Mouse (Mus musculus): ENCODE data around the gene Gsg1l.

Gene Gsg1l

DNA sequence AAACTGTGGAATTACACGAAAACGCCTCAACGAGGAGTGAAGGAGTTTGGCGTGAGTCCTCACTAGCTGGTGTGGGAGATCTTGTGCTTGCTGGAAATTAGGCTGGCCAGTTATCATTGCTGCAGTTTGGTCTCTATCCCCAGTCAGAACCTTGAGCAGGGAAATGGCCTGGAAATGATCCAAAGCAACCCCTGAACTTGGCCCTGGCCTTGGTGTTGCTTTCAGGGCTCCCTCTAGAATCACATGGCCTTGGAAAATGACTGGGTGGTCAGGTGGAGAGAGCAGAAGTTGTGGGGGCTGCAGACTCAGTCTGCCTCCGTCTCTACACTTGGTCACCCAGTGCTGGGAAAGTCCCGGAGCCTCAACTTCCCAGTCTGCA is 210.0 kb downstream of the Gsg1l start:
- DNase-seq (ENCODE audit: extremely low spot score, low read depth, low spot score): no peak

DNA sequence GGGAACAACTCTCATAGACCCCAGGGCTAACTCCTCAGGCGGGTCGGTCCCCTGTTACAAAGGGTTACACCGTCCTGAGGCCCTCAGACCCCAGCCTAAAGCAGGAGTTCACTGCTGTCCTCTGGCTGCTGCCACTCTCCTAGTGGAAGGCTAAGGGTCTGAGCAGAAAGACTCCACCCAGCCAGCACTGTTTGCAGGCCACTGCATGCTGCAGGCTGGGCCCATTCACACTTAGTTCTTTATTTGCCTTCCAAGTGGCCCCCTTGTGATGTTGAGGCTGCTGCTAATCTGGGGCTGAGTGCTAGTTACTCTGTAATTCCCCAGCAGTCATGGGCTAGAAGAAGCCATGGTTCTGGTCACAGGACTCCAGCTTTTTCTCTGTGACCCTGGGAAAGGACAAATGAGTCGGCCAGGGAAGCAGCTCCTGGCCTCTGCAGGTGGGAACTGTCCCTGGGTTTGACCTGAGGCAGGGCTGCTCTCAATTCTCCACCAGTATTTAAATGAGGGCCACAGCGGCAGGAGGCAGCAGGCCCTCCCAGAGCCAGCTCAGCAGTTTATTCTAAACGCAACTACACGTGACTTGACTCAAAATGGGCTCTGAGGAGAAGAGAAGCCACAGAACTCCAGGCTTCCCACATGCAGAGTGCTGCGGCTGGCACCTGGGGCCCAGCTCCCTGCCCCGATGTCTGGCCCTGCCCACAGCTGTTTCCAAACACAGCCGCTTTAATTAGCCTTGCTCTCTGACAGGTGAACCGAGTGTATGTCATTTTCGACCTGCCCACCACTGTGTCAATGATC is 210.6 kb downstream of the Gsg1l start:
- DNase-seq (ENCODE audit: extremely low spot score, low read depth, low spot score): no peak

DNA sequence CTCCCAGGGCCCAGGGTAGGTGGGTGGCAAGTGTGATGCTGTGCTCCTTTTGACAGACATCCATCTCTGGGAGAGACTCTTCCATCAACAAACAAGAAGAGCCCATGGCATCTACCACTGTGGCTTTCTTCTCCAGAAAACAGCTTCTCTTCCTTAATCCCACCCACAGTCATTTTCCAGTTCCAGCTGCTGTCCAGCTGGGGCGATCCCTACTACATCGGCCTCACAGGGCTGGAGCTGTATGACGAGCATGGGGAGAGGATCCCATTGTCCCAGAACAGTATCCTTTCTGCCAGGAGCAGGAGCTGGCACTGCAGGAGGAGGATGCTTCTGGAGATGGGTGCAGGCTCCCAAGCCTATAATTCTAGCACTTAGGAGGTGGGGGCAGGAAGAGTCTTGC is 213.6 kb downstream of the Gsg1l start:
- no peak for DNase-seq (ENCODE audit: extremely low spot score, low read depth, low spot score)

DNA sequence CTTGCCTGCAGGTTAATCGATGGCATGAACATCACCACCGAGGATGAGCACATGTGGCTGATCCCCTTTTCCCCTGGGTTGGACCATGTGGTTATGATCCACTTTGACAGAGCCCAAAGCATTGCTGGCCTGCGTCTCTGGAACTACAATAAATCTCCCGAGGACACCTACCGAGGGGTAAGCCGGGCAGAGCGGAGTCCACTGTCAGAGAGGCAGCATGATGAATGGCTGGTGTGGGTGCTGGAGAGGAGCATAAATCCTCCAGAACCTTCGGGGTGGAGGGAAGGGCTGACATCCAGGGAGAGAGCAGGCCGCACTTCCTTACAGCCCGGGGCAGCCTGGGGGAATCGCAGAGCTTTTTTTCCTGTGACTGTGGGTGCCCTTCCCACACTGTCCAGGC is 217.0 kb downstream of the Gsg1l start:
- no peak for DNase-seq (ENCODE audit: extremely low spot score, low read depth, low spot score)

DNA sequence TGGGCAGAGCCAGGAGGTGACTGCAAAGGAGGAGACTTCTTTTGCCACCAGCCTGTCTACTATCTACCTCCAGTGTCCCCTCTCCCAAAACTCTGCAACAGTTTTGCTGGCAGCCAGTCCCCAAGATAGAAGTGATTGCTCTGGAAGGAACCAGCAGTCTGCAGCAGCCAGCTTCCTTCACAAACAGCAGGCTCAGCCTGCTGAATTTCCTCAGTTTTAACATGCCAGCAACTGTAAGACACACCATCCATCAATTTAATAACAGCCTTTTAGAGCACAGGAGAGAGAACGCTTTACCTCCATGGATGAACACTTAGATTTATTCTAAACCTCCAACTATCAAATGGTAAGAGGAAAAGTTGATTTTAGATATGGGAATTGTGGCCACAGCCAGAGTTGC is 218.2 kb downstream of the Gsg1l start:
- no peak for DNase-seq (ENCODE audit: extremely low spot score, low read depth, low spot score)

DNA sequence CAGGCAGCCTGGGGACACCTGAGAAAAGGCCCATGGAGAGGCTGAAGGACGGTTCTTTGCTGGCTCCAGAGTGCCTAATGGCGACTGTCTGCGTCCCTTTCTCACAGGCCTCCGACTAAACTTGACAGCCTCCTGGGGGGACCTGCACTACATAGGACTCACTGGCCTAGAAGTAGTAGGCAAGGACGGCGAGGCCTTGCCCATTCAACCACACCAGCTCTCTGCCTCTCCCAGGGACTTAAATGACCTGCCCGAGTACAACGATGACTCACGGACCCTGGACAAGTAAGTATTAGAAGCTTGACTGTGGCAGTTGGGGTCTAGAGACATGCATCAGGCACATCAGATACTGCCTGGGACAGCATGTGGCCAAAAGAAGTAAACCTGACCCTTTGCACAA is 221.8 kb downstream of the Gsg1l start:
- DNase-seq (ENCODE audit: extremely low spot score, low read depth, low spot score): no peak

DNA sequence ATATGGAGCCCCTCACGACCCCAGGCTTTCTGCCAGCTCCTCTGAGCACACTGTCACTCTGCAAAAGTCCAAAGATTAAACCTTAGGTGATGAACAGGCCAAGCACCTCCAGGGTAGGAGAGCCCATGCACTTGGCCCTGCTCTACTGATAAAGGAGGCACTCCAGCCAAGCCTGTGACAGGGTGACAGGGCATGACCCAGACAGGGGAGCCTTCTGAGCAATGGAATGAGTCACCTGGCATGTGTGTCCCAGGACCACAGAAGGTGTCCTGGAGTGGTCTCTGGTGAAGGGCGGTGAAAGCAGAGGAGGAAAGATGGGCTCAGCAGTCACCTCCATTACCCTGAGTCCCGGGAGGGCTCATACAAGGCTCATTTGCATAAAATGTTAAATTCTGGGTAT is 222.6 kb downstream of the Gsg1l start:
- no peak for DNase-seq (ENCODE audit: extremely low spot score, low read depth, low spot score)

DNA sequence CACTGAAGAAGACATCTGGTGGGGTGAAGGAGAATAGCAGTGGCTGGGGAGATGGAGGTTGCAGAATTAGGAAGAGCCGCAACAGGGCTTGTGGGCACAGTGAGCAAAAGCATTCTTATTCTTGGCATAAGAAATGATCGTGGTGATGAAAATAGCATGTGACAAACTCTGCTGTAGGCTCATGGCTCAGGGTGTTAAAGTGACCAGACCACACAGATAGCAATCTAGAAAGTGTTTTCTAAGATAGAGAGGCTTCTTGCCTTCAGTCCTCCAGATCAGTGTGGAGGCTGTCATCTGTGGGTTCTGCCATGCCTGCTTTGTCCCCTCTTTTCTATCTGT is 234.7 kb downstream of the Gsg1l start:
- no peak for DNase-seq (ENCODE audit: extremely low spot score, low read depth, low spot score)

DNA sequence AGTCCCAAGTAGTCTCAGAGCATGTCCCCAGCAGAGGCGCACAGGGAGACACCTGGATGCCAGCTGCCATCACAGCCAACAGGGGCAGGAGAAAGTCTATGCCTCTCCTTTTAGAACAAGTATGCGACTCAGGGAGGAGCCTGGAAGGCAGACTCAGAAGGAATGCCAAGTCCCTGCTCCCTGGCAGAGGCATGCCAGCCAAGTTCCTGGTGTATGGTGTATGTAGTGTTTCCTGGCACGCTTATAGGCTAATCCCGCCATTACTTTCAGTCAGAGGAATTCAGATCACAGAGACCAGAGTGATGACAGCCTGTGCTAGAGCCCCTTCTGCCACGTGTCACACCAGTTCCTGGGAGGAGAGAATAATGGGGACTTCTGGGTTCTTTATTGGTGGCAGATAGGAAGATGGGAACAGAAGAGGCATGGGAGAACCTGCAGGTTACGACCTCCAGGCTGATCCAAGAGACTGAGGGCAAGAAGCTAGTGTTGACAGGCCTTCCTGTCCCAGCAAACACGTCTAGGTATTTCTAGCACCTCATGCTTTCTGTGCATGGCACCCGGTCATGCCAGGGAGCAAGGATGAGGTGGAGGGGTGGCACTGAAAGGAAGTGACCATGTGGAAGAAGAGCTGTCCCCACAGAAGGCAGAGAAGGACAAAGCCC is 235.2 kb downstream of the Gsg1l start:
- DNase-seq (ENCODE audit: extremely low spot score, low read depth, low spot score): no peak

DNA sequence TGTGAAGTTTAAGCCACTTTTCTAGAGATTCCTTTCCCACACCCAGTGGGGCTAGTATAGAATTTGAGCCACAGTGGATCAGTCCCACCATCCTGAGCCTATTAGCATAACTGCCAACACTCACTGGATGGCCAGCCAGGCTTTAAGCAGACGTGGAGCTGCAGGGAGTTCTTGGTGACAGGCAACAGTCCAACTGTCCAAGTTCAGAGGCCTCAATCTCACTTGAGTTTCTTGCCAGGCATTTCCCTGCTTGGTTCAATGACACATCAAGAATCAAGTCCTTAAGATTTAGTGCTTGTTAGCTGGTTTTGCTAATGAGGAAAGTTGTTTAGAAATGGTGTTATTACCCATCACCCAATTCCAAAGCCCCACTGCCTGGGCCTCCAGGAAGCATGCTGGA is 236.6 kb downstream of the Gsg1l start:
- no peak for DNase-seq (ENCODE audit: extremely low spot score, low read depth, low spot score)

DNA sequence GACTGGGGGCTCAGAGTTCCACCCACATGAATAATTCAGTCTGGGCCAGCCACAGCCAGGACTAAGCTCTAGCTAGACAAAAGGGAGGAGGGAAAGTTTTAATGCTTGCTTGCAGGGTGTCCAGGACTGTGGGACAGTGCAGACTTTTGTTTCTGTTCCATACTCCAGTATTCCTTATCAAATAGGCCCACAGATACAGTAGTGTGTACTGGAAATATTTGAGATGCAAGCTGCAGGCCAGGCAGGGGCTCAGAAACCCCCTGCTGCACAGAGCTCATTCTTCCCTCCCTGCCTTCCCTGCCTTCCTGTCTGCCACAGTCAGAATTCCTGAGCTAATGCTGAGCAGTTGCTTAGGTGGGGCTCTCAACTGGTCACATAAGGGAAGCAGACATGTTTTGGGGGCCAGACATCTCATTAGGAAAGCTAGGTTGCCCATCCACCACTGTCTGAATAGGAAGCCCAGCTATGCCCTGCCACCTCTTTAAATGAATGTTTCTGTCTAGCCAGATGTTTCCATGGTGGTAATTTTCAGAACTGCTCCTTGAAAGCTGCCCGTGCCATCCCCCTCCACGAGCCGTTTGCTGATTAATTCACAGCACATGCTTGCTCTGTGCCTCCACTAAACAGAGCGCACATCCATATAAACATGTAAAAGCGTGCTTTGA is 244.0 kb downstream of the Gsg1l start:
- DNase-seq (ENCODE audit: extremely low spot score, low read depth, low spot score): no peak

DNA sequence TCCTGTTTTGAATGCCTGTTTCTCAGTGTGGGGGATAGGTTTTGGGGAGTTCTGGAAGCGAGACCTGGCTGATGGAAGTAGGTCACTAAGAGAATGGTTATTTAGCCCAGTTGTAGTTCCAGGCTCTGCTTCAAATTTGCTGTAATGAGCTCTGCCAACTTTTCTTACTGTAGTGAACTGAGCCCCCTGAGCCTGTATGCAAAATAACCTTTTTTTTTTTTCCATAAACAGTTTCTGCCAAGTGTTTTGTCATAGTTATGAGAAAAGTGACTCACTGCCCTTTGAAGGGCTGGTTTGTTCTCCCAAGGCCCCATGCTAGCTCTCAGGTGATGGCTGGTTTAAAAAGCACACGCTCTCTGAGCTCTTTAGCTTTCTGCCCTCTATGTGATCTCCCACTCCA is 248.7 kb downstream of the Gsg1l start:
- no peak for DNase-seq (ENCODE audit: extremely low spot score, low read depth, low spot score)

DNA sequence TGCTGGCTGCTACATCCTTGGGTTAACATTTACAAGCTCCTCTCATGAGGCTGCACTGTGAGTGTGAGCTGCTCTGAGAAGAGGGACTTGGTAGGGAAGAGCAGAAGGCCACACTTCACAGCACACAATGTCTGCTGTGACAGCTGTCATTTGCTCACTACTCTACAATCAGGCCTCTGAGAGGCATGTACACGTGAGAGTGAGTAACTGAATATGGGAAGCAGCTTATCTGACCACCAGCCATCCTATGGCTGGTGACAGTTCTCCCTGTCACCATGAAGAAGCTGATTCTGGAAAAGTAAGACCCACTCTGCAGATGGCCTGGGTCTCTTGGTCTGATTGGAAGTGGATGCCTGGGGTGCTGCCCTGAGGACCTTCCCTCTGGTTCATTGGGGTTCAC is 249.4 kb downstream of the Gsg1l start:
- no peak for DNase-seq (ENCODE audit: extremely low spot score, low read depth, low spot score)

DNA sequence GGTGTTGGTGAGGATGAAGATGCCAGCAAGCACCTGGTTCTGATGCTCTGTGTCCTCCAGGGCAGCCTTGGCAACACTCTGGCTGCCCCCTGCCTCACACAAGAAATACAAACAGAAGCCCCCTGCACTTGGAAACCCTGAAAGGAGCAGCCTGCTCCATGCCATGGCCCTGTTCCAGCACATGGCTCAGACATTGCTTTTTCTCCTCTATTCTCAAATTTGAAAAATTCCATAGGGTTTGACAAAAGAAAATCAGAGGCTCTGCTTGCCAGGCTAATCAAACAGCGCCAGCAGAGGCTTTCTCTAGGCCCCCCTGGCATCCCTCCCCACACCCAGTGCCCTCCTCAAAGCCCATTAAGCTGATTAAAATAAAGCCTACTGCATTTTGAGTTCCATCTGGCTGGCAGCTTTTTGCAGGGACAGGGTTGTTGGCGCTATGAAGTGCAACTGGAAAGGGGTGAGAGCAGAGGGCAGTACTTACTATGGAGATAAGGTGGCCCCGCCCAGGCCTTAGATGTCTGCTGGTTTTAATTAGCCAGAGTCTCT is 253.0 kb downstream of the Gsg1l start:
- no peak for DNase-seq (ENCODE audit: extremely low spot score, low read depth, low spot score)

DNA sequence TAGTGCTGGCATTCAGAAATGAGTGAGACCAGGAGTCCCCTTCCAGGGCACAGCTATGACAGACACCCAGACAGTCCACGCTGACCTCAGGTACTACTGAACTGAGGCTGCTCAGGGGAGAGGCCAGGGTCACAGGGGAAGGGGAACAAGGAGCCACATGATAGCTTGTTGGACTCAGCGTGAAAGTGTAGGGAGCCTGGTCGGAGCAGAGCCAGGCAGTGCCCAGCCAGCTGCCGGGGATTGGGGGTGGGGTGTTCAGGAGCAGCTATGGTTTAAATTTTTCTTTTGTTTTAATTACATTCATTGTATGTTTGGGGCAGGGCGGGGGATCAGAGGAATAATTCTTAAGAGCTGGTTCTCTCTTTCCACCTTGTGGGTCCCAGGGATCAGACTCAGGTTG is 253.7 kb downstream of the Gsg1l start:
- no peak for DNase-seq (ENCODE audit: extremely low spot score, low read depth, low spot score)
